Mouse (Mus musculus) heart, adult 2 months (tissue): Measurements from ENCODE around the gene Rnf213.

Experiments used
- CTCF ChIP-seq: fragments of 200-600 bp; IDR thresholded peaks from 2 replicates; pipeline ENCODE4 v1.8.1; 2022; ENCODE audit warnings: antibody characterized with exemption, mild to moderate bottlenecking, moderate library complexity
- POLR2A ChIP-seq: fragments of 200-500 bp; IDR thresholded peaks from 2 replicates; pipeline ENCODE4 v1.6.1; 2011; ENCODE audit warnings: mild to moderate bottlenecking, low read depth, low read length, control low read depth; ENCODE audit not compliant: insufficient read depth

DNA sequence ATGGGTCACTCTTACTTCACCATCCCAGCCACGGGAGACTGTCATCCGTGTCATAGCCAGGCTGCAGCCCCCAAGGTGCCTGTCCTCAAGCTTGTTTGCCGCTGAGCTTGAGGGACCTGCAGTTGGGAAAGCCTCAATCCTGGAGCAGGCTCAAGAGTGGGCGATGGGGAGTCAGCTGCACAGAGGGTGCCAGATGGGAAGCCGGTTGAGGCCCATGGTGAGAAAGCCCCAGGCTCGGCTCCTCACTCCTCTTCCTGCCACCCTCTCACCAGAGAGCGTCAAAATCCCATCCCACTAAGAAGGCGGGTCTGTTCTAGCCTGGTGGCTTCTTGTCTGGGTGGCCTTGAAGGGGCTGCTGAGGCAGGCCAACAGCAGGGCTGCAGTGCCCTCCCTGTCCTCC, 114.9 kb downstream of the Rnf213 start:
- TF ChIP-seq POLR2A (no peak), CTCF (no peak)
